Mouse (Mus musculus): ENCODE measurements around the gene Myoc.
"Not testable (repeated sequence)": the region's sequence is repeated elsewhere in the genome, so short reads cannot be mapped to it uniquely, and the experiment has no call there.

Gene Myoc

GRCm38 (mm10) chr1:162639051-162639750 is at the start of gene Myoc:
Gene Myoc (plus strand): TSS chr1:162639155.
- DNase-seq (ENCODE audit: low read depth, low spot score): no peak

GRCm38 (mm10) chr1:162589443-162589842 is 49.5 kb upstream of the Myoc start:
- DNase-seq (ENCODE audit: low read depth, low spot score): no peak

- DNase-seq (ENCODE audit: low read depth, low spot score): no peak
Measured at GRCm38 (mm10) chr1:162590415-162590997, 48.4 kb upstream of the Myoc start.

- no peak for DNase-seq (ENCODE audit: low read depth, low spot score)
Measured at GRCm38 (mm10) chr1:162597379-162598102, 41.4 kb upstream of the Myoc start.

DNA sequence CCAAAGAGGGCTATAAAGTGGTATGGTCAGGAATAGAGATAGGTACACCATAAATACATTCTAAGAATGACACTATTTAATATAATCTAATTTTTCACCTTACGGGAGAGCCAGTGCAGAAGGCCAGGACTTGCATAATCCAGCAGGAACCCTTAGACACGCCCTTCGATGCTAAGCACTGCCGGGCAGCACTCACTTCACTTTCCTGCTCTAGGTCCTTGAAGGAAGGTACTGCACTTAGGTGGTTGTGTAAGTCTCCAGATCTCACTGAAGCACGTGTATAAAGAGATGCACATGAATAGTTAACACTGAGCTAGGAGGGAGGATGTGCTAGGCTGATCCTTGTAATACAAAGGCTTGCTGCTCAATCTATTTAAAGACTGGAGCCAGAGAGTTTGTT is 39.3 kb upstream of the Myoc start:
- no peak for DNase-seq (ENCODE audit: low read depth, low spot score)

GRCm38 (mm10) chr1:162601288-162601687 is 37.7 kb upstream of the Myoc start:
- no peak for DNase-seq (ENCODE audit: low read depth, low spot score)

- no peak for DNase-seq (ENCODE audit: low read depth, low spot score)
Measured at GRCm38 (mm10) chr1:162608127-162608526, 30.8 kb upstream of the Myoc start.

DNA sequence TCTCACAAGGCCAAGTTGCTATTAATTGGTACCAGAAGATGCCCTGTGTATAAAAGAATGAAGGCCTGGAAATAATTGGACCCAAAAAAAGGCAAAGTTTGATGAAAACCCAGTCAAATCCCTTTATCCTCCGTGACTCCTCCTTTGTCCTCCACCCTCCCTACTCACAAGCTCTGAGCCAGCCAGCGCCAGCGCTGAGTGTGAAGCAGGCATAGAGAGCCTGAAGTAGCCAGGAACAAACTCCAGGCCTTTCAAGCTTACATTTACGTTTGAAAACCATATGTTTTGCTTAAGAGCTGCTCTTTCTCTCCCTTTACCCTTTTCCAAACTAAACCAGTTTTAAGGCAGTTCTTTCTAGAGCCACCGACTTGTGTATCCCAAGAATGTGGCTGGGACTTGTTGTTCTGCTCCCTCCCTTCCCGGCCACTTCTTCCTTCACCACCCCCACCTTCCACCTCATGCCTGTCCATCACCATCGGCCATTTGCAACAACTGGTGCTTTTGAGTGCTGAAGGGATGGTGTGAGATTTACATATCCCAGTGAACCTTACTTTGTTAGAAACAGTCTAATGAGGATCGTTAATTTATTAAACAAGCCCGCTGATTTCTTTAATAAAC is 29.2 kb upstream of the Myoc start:
- no peak for DNase-seq (ENCODE audit: low read depth, low spot score)

DNA sequence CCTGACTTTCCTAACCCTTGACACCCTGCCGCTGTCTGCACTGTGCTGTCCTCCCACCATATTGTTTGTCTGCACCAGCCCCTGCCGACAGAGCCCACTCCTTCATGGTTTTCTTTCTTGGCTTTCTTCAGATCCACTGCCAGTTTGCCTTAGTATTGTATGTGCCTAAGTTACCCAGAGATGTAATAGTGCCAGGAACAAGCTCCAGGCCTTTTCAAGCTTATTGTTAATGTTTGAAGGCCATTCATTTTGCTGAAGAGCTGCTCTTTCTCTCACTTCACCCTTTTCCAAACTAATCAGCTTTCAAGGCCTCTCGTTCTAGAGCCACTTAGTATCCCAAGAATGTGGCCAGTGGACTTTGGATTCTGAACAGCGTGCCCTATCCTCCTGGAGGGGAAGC is 27.8 kb upstream of the Myoc start:
- DNase-seq (ENCODE audit: low read depth, low spot score): no peak

GRCm38 (mm10) chr1:162615511-162615910 is 23.4 kb upstream of the Myoc start:
- DNase-seq (ENCODE audit: low read depth, low spot score): no peak

GRCm38 (mm10) chr1:162620487-162620886 is 18.5 kb upstream of the Myoc start:
- DNase-seq (ENCODE audit: low read depth, low spot score): no peak

DNA sequence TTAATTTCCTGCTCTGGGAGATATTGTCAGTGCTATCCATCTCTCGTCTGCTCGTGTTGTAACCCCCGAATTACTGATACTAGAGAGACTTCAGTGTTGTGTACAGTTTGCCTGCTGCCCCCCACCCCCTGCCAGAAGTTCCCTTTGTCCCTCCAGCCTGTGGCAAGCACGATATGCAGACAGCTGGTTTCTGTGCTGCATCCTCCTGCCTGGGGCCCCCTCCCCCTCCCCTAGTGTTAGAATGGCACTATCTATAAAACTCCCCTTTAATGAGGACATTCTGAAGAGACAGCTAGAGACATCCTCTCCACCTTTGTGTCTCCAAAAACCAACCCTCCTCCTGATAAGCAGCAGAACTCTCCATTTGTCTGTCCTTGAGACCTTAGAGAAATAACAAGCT is 15.1 kb upstream of the Myoc start:
- no peak for DNase-seq (ENCODE audit: low read depth, low spot score)

GRCm38 (mm10) chr1:162625229-162625628 is 13.7 kb upstream of the Myoc start:
- DNase-seq (ENCODE audit: low read depth, low spot score): no peak

GRCm38 (mm10) chr1:162627821-162628220 is 11.1 kb upstream of the Myoc start:
- DNase-seq (ENCODE audit: low read depth, low spot score): not testable (repeated sequence)

- not testable (repeated sequence) for DNase-seq (ENCODE audit: low read depth, low spot score)
Measured at GRCm38 (mm10) chr1:162628326-162628725, 10.6 kb upstream of the Myoc start.

- DNase-seq (ENCODE audit: low read depth, low spot score): not testable (repeated sequence)
Measured at GRCm38 (mm10) chr1:162635291-162635931, 3.5 kb upstream of the Myoc start.

DNA sequence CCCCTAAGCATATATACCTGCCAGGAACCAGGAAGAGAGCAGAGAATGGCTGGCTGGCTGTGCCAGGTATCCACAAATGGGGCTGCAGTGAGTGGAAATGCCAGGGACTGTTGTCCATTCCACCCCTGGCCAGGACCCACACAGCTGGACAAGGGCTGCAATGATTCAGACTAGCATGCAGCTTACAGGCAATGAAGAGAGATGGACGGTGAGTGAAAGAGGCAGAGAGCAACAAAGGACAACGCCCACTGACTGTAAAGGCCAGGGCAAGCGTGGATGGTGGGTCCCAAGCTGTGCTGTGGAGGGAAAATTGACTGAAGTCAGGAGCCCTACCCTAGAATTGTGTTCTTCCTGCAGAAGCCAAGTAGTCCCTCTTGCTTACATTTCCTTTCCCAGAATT is 2.4 kb upstream of the Myoc start:
- no peak for DNase-seq (ENCODE audit: low read depth, low spot score)

DNA sequence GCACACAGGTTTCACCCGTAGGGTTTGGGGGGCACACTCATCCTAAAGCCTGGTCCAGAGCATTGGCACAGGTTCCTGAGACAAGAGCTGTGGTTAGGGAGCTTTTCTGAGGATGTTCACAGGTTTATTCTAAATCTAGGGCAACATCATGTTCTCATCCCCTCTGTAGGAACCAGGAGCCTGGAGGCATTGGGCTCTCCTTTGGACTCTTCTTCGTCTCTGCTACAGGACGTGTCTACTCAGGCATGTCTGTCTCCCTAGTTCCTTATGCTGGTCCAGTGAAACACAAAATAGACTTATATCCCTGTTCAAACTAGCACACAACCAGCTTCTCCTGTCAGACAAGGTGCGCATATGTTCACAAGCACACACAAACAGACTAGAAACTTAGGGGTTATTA is 420 bp upstream of the Myoc start:
- DNase-seq (ENCODE audit: low read depth, low spot score): no peak

GRCm38 (mm10) chr1:162639861-162640260 is 906 bp downstream of the Myoc start:
- no peak for DNase-seq (ENCODE audit: low read depth, low spot score)

DNA sequence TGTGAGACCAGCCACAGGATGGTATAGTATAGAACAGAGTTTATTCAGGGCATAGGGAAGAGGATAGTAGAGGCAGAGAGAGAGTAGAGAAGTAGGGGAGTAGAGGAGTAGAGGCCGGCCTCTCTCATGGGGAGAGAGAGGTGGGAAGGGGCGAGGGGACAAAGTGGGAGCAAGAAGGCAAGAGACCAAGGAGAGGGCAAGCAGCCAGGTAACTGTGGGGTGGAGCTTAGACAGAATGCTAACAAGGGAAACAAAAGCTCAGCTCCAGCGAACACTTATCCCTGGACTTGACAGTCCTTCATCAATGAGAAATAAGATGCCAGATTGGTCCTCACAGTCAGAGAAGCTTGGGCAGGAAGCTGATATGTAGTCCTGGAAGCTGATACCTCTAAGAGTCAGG is 3.6 kb downstream of the Myoc start:
- no peak for DNase-seq (ENCODE audit: low read depth, low spot score)

GRCm38 (mm10) chr1:162643752-162644151 is 4.8 kb downstream of the Myoc start:
- no peak for DNase-seq (ENCODE audit: low read depth, low spot score)
